Mouse (Mus musculus): ENCODE results near the gene B3gnt2. TPM values are rescaled to one million over a fixed set of nuclear protein-coding genes. Genes with fewer than 3 reads are reported as not detected.
A peak's percentile ranks its signal among the peaks of the same experiment; 100 is the strongest.

The B3gnt2 gene
- polyA plus RNA-seq, 1 experiment: 9.7 TPM

DNA sequence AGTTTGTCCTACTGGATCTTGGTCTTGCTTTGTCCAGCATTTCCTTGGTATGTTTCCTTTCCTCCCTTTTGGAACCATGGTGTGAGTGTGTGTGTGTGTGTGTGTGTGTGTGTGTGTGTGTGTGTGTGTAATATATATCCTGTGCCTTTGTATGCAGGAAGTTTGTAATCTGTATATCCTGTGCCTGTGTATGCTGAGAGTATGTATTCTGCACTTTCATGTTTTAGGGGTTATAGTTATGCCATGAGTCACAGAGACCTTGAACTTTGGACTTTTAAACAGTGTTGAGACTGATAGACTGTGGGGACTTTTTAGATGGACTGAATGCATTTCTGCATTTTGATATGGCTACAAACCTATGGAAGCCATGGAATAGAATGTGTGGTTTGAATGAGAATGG lies 22.2 kb upstream of the B3gnt2 start:
- TF ChIP-seq CTCF (IDR thresholded peaks at IDR 0.05; ENCODE audit: extremely low read depth, insufficient read length, insufficient replicate concordance, low read depth, low read length) (no peak), POLR2A (IDR thresholded peaks at IDR 0.05; ENCODE audit: low read depth, low read length) (no peak)
- peak overlapping the region; percentile 77 for H3K27ac ChIP-seq (ENCODE audit: insufficient read depth, low read depth, low read length)
- H3K4me3 ChIP-seq (ENCODE audit: low read depth, low read length): no peak overlapping the region

GRCm38 (mm10) chr11:22880383-22881172 lies 19.8 kb upstream of the B3gnt2 start:
- H3K36me3 ChIP-seq (ENCODE audit: control insufficient read depth, insufficient read depth, low read length): no peaks in the 10 kb centered on the region
- no peak overlapping the region for H3K4me3 ChIP-seq (ENCODE audit: low read depth, low read length)
- peaks cover 14% of the 10 kb centered on the region; the same call in 1 of the 2 replicates for H3K4me1 ChIP-seq (ENCODE audit: control insufficient read depth, insufficient read depth, insufficient read length, low read length)
- TF ChIP-seq CTCF (IDR thresholded peaks at IDR 0.05; ENCODE audit: extremely low read depth, insufficient read length, insufficient replicate concordance, low read depth, low read length) (no peak), POLR2A (IDR thresholded peaks at IDR 0.05; ENCODE audit: low read depth, low read length) (no peak)
- H3K27ac ChIP-seq (ENCODE audit: insufficient read depth, low read depth, low read length): no peak overlapping the region
- no peaks in the 10 kb centered on the region for H3K27me3 ChIP-seq (ENCODE audit: control insufficient read depth, insufficient read depth, low read length)
- 46% methylated on average over 3 of the region's 3 CpGs for WGBS

More for the DNA sequence above, 22.2 kb upstream of the B3gnt2 start:
- no peaks in the 10 kb centered on the region for H3K27me3 ChIP-seq (ENCODE audit: control insufficient read depth, insufficient read depth, low read length)
- H3K4me1 ChIP-seq (ENCODE audit: control insufficient read depth, insufficient read depth, insufficient read length, low read length): peaks cover 14% of the 10 kb centered on the region; the same call in 1 of the 2 replicates
- no peaks in the 10 kb centered on the region for H3K36me3 ChIP-seq (ENCODE audit: control insufficient read depth, insufficient read depth, low read length)

- no peaks in the 10 kb centered on the region for H3K27me3 ChIP-seq (ENCODE audit: control insufficient read depth, insufficient read depth, low read length)
- peaks cover 14% of the 10 kb centered on the region; the same call in 1 of the 2 replicates for H3K4me1 ChIP-seq (ENCODE audit: control insufficient read depth, insufficient read depth, insufficient read length, low read length)
- no peaks in the 10 kb centered on the region for H3K36me3 ChIP-seq (ENCODE audit: control insufficient read depth, insufficient read depth, low read length)
- TF ChIP-seq CTCF (IDR thresholded peaks at IDR 0.05; ENCODE audit: extremely low read depth, insufficient read length, insufficient replicate concordance, low read depth, low read length): no peak
- TF ChIP-seq POLR2A (IDR thresholded peaks at IDR 0.05; ENCODE audit: low read depth, low read length): no peak
- 81% methylated on average over 4 of the region's 4 CpGs for WGBS
- no peak overlapping the region for H3K27ac ChIP-seq (ENCODE audit: insufficient read depth, low read depth, low read length)
- H3K4me3 ChIP-seq (ENCODE audit: low read depth, low read length): no peak overlapping the region
These were observed 18.9 kb upstream of the B3gnt2 start for GRCm38 (mm10) chr11:22879645-22880044.

- Histone ChIP-seq H3K27me3 (ENCODE audit: control insufficient read depth, insufficient read depth, low read length) (no peaks in the 10 kb centered on the region), H3K27ac (ENCODE audit: insufficient read depth, low read depth, low read length) (no peak overlapping the region), H3K4me3 (ENCODE audit: low read depth, low read length) (no peak overlapping the region), H3K4me1 (ENCODE audit: control insufficient read depth, insufficient read depth, insufficient read length, low read length) (peaks cover 9% of the 10 kb centered on the region; the same call in 1 of the 2 replicates), H3K36me3 (ENCODE audit: control insufficient read depth, insufficient read depth, low read length) (no peaks in the 10 kb centered on the region)
- WGBS: 81% methylated on average over 3 of the region's 3 CpGs
- no peak for TF ChIP-seq CTCF (IDR thresholded peaks at IDR 0.05; ENCODE audit: extremely low read depth, insufficient read length, insufficient replicate concordance, low read depth, low read length)
- TF ChIP-seq POLR2A (IDR thresholded peaks at IDR 0.05; ENCODE audit: low read depth, low read length): no peak
These were observed 16.0 kb upstream of the B3gnt2 start for GRCm38 (mm10) chr11:22876680-22877330.

DNA sequence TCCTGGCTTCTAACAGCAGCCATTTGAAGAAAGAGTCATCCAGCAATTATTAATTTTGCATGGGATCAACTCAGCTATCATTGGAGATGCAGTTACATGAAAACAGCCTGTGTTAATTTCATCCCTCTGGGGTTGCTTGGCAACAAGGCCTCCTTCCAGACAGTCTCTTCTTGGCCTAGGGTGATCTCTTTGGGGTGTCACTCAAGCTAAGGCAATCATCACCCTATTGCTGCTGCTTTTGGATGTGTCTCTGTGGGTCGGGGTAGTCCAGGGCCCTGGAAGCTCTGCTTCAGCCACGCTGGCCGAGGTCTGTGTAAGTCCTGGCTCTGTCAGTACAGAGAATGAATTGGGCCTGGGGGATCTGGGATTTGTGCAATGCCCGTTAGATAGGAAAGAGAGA lies 14.5 kb upstream of the B3gnt2 start:
- Histone ChIP-seq H3K4me1 (ENCODE audit: control insufficient read depth, insufficient read depth, insufficient read length, low read length) (peaks cover 5% of the 10 kb centered on the region; the same call in 1 of the 2 replicates), H3K27ac (ENCODE audit: insufficient read depth, low read depth, low read length) (no peak overlapping the region), H3K27me3 (ENCODE audit: control insufficient read depth, insufficient read depth, low read length) (no peaks in the 10 kb centered on the region), H3K4me3 (ENCODE audit: low read depth, low read length) (no peak overlapping the region), H3K36me3 (ENCODE audit: control insufficient read depth, insufficient read depth, low read length) (no peaks in the 10 kb centered on the region)
- 88% methylated on average over 4 of the region's 4 CpGs for WGBS
- TF ChIP-seq POLR2A (IDR thresholded peaks at IDR 0.05; ENCODE audit: low read depth, low read length): no peak
- TF ChIP-seq CTCF (IDR thresholded peaks at IDR 0.05; ENCODE audit: extremely low read depth, insufficient read length, insufficient replicate concordance, low read depth, low read length): no peak

DNA sequence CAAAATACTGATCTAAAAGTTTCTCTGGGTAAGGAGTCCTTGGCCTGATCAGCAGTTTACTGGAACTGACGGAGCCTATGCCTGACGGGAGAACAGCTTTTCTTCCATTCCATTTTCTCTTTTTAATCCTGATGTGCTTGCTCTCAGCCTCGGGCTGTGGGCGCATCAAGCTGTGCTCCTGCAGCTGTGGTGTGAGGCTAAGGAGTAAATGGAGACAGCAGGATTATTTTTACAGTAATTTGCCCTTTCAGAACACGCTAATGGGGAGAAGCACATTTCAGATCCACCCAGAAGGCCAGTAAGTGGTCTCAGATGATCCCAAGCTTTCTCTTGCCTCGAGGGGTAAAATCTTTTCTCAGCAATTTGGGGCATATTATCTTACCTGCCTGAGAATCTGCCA lies 14.0 kb upstream of the B3gnt2 start:
- Histone ChIP-seq H3K4me3 (ENCODE audit: low read depth, low read length) (no peak overlapping the region), H3K27me3 (ENCODE audit: control insufficient read depth, insufficient read depth, low read length) (no peaks in the 10 kb centered on the region), H3K27ac (ENCODE audit: insufficient read depth, low read depth, low read length) (no peak overlapping the region), H3K36me3 (ENCODE audit: control insufficient read depth, insufficient read depth, low read length) (no peaks in the 10 kb centered on the region), H3K4me1 (ENCODE audit: control insufficient read depth, insufficient read depth, insufficient read length, low read length) (peaks cover 5% of the 10 kb centered on the region; the same call in 1 of the 2 replicates)
- WGBS: 92% methylated on average over 6 of the region's 6 CpGs
- TF ChIP-seq POLR2A (IDR thresholded peaks at IDR 0.05; ENCODE audit: low read depth, low read length) (no peak), CTCF (IDR thresholded peaks at IDR 0.05; ENCODE audit: extremely low read depth, insufficient read length, insufficient replicate concordance, low read depth, low read length) (no peak)

DNA sequence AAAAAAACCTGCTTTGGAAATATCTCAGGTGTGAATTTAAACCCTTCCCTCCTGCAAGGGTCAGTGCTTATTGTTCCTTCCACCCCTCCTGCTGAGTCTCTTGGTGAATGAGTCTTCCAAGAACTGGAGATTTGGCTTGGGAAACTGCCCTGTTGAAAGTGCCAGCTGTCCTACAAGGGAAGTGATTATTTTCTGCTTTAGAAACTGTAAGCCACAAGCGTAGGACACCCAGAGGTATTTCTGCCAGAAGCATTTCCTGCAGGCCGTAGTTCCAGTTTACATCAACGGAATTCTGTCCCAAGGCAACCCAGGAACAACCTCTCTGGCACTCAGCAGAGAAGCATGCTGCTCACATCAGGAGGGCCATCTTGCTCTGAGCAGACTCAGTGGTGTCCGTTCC lies 12.6 kb upstream of the B3gnt2 start:
- TF ChIP-seq CTCF (IDR thresholded peaks at IDR 0.05; ENCODE audit: extremely low read depth, insufficient read length, insufficient replicate concordance, low read depth, low read length) (no peak), POLR2A (IDR thresholded peaks at IDR 0.05; ENCODE audit: low read depth, low read length) (no peak)
- Histone ChIP-seq H3K27ac (ENCODE audit: insufficient read depth, low read depth, low read length) (no peak overlapping the region), H3K4me1 (ENCODE audit: control insufficient read depth, insufficient read depth, insufficient read length, low read length) (peaks cover 5% of the 10 kb centered on the region; the same call in 1 of the 2 replicates), H3K36me3 (ENCODE audit: control insufficient read depth, insufficient read depth, low read length) (no peaks in the 10 kb centered on the region), H3K4me3 (ENCODE audit: low read depth, low read length) (no peak overlapping the region), H3K27me3 (ENCODE audit: control insufficient read depth, insufficient read depth, low read length) (no peaks in the 10 kb centered on the region)
- WGBS: 72% methylated on average over 4 of the region's 4 CpGs

Measured in small intestine, adult 2 months (tissue).